Mouse (Mus musculus) neural tube, embryonic 15.5 days (tissue): ENCODE data around the gene Armc8. TPM values are rescaled to one million over a fixed set of nuclear protein-coding genes. Genes with fewer than 3 reads are reported as not detected.

ENCODE experiments used
- ATAC-seq: fragments of 200-750 bp; cut with Nextera tagmentation; 2 replicates; pipeline ENCODE4 v1.8.0; 2017; ENCODE audit warnings: mild to moderate bottlenecking, moderate TSS enrichment, moderate library complexity; ENCODE audit not compliant: low FRiP score
- H3K27ac ChIP-seq: fragments of 300-500 bp; sonication (generic); replicated peaks from 2 replicates; pipeline ENCODE4 v1.5.1; 2015; ENCODE audit warnings: mild to moderate bottlenecking, inconsistent platforms
- H3K27me3 ChIP-seq: fragments of 300-500 bp; sonication (generic); replicated peaks from 2 replicates; pipeline ENCODE4 v1.6.1; 2015; ENCODE audit warnings: inconsistent platforms
- H3K36me3 ChIP-seq: fragments of 300-500 bp; sonication (generic); 2 replicates; pipeline ENCODE4 v1.6.1; 2015; ENCODE audit warnings: inconsistent platforms
- H3K4me1 ChIP-seq: fragments of 300-500 bp; sonication (generic); 2 replicates; pipeline ENCODE4 v1.6.1; 2015; ENCODE audit warnings: inconsistent platforms
- H3K4me2 ChIP-seq: fragments of 300-500 bp; sonication (generic); 2 replicates; pipeline ENCODE4 v1.6.1; 2015; ENCODE audit warnings: inconsistent platforms, mild to moderate bottlenecking, moderate library complexity
- H3K4me3 ChIP-seq: fragments of 300-500 bp; sonication (generic); replicated peaks from 2 replicates; pipeline ENCODE4 v1.5.1; 2015; ENCODE audit warnings: mild to moderate bottlenecking, inconsistent platforms
- H3K9ac ChIP-seq: fragments of 300-500 bp; sonication (generic); replicated peaks from 2 replicates; pipeline ENCODE4 v1.6.1; 2015; ENCODE audit warnings: mild to moderate bottlenecking, inconsistent platforms
- H3K9me3 ChIP-seq: fragments of 300-500 bp; sonication (generic); replicated peaks from 2 replicates; pipeline ENCODE4 v1.6.1; 2016; ENCODE audit warnings: inconsistent platforms
- WGBS: fragments of 180-500 bp; shearing (Covaris S2); methylation state at CpG from one replicate; pipeline ENCODE4 v1.1.7; 2015; ENCODE audit warnings: mixed read lengths; 5-methylcytosine and 5-hydroxymethylcytosine counted together
- polyA plus RNA-seq: library from polyadenylated mRNA; unstranded; fragments of >200 nt; fragmentation: Nextera tagmentation; extraction: Ambion mirVana; gene quantifications from 2 replicates; pipeline ENCODE4 v1.2.1, GENCODE M21; 2015

Gene Armc8
- polyA plus RNA-seq, 1 experiment from 2014 or later: 73.8 TPM

GRCm38 (mm10) chr9:99560389-99560788 is 8.3 kb downstream of the Armc8 start:
- no peak overlapping the region for H3K27ac ChIP-seq
- H3K4me1 ChIP-seq: 0 out of 2 replicates have a peak, but pooled peaks cover 3% of the 10 kb centered on the region
- whole genome bisulfite sequencing: 93% methylated on average over 3 of the region's 3 CpGs
- H3K4me3 ChIP-seq: no peak overlapping the region
- H3K4me2 ChIP-seq: no peak overlapping the region
- H3K9me3 ChIP-seq: no peaks in the 10 kb centered on the region
- ATAC-seq: no peak
- no peaks in the 10 kb centered on the region for H3K27me3 ChIP-seq
- H3K9ac ChIP-seq: no peak overlapping the region
- no peaks in the 10 kb centered on the region for H3K36me3 ChIP-seq

DNA sequence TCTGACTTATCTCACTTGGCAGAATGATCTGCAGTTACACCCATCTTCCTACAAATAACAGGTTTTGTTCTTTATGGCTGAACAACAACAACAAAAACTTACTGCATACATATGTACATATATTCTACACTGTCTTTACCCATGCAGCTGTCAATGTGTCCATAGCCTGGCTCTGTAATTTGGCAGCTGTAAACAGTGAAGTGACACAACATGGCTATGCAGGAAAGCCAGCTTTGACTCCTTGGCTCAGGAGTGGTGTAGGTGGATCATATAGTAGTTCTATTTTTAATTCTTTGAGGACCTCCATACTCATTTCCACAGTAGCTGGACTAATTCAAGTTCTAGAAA is 9.2 kb downstream of the Armc8 start:
- H3K36me3 ChIP-seq: no peaks in the 10 kb centered on the region
- H3K9ac ChIP-seq: no peak overlapping the region
- no peak overlapping the region for H3K4me3 ChIP-seq
- no peak for ATAC-seq
- H3K27me3 ChIP-seq: no peaks in the 10 kb centered on the region
- H3K27ac ChIP-seq: no peak overlapping the region
- no peak overlapping the region for H3K4me2 ChIP-seq
- H3K4me1 ChIP-seq: 0 out of 2 replicates have a peak, but pooled peaks cover 3% of the 10 kb centered on the region
- H3K9me3 ChIP-seq: no peaks in the 10 kb centered on the region

- Histone ChIP-seq H3K27me3 (no peaks in the 10 kb centered on the region), H3K9ac (no peak overlapping the region), H3K9me3 (no peaks in the 10 kb centered on the region), H3K27ac (no peak overlapping the region), H3K4me3 (no peak overlapping the region), H3K4me1 (0 out of 2 replicates have a peak, but pooled peaks cover 3% of the 10 kb centered on the region), H3K36me3 (no peaks in the 10 kb centered on the region), H3K4me2 (no peak overlapping the region)
- 91% methylated on average over 7 of the region's 7 CpGs for WGBS
- ATAC-seq: no peak
These were observed 9.7 kb downstream of the Armc8 start for GRCm38 (mm10) chr9:99558824-99559556.

GRCm38 (mm10) chr9:99557580-99558300 is 11.0 kb downstream of the Armc8 start:
- ATAC-seq: no peak
- H3K4me3 ChIP-seq: no peak overlapping the region
- no peak overlapping the region for H3K27ac ChIP-seq
- H3K36me3 ChIP-seq: no peaks in the 10 kb centered on the region
- 85% methylated on average over 8 of the region's 8 CpGs for WGBS
- H3K4me1 ChIP-seq: no peaks in the 10 kb centered on the region
- H3K4me2 ChIP-seq: no peak overlapping the region
- H3K9me3 ChIP-seq: no peaks in the 10 kb centered on the region
- H3K9ac ChIP-seq: no peak overlapping the region
- H3K27me3 ChIP-seq: no peaks in the 10 kb centered on the region

GRCm38 (mm10) chr9:99555253-99555652 is 13.4 kb downstream of the Armc8 start:
- Histone ChIP-seq H3K27me3 (no peaks in the 10 kb centered on the region), H3K4me3 (no peak overlapping the region), H3K9me3 (no peaks in the 10 kb centered on the region), H3K36me3 (no peaks in the 10 kb centered on the region), H3K9ac (no peak overlapping the region), H3K4me1 (0 out of 2 replicates have a peak, but pooled peaks cover 5% of the 10 kb centered on the region), H3K4me2 (no peak overlapping the region), H3K27ac (no peak overlapping the region)
- 95% methylated on average over 3 of the region's 3 CpGs for WGBS
- ATAC-seq: no peak

GRCm38 (mm10) chr9:99554052-99554451 is 14.6 kb downstream of the Armc8 start:
- Histone ChIP-seq H3K36me3 (no peaks in the 10 kb centered on the region), H3K27ac (no peak overlapping the region), H3K9ac (no peak overlapping the region), H3K27me3 (no peaks in the 10 kb centered on the region), H3K4me3 (no peak overlapping the region), H3K9me3 (no peaks in the 10 kb centered on the region), H3K4me1 (0 out of 2 replicates have a peak, but pooled peaks cover 5% of the 10 kb centered on the region), H3K4me2 (no peak overlapping the region)
- no peak for ATAC-seq

- H3K27me3 ChIP-seq: no peaks in the 10 kb centered on the region
- no peaks in the 10 kb centered on the region for H3K9me3 ChIP-seq
- 89% methylated on average over 2 of the region's 2 CpGs for WGBS
- no peak overlapping the region for H3K4me2 ChIP-seq
- no peak overlapping the region for H3K27ac ChIP-seq
- H3K36me3 ChIP-seq: no peaks in the 10 kb centered on the region
- H3K9ac ChIP-seq: no peak overlapping the region
- 0 out of 2 replicates have a peak, but pooled peaks cover 5% of the 10 kb centered on the region for H3K4me1 ChIP-seq
- no peak overlapping the region for H3K4me3 ChIP-seq
- no peak for ATAC-seq
These were observed 15.7 kb downstream of the Armc8 start for GRCm38 (mm10) chr9:99553049-99553448.

DNA sequence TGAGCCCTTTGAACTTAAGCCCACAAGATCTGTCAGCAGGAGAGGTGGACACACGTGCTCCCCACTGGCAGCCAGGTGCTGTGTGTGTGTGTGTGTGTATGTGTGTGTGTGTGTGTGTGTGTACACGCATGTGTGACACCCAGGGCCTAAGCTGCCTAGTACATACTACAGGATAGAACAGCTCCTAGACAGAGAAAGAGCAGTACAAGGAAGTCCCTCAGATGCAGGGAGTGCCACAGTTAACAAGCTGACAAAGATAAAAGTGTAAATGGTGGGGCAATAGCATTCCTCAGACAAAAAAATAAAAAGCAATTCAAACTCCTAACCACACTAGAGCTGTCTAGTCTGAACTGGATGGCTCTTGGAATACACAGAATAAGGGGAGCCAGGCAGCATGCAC is 16.6 kb downstream of the Armc8 start:
- Histone ChIP-seq H3K36me3 (no peaks in the 10 kb centered on the region), H3K9me3 (no peaks in the 10 kb centered on the region), H3K27ac (no peak overlapping the region), H3K4me3 (no peak overlapping the region), H3K4me2 (no peak overlapping the region), H3K27me3 (no peaks in the 10 kb centered on the region), H3K4me1 (0 out of 2 replicates have a peak, but pooled peaks cover 5% of the 10 kb centered on the region), H3K9ac (no peak overlapping the region)
- 52% methylated on average over 2 of the region's 2 CpGs for WGBS
- ATAC-seq: no peak

- Histone ChIP-seq H3K9me3 (no peaks in the 10 kb centered on the region), H3K27ac (no peak overlapping the region), H3K36me3 (no peaks in the 10 kb centered on the region), H3K9ac (no peak overlapping the region), H3K4me1 (no peaks in the 10 kb centered on the region), H3K4me2 (no peak overlapping the region), H3K4me3 (no peak overlapping the region), H3K27me3 (no peaks in the 10 kb centered on the region)
- WGBS: 100% methylated on average over 1 of the region's 1 CpGs
- no peak for ATAC-seq
These were observed 22.4 kb downstream of the Armc8 start for GRCm38 (mm10) chr9:99546259-99546658.

GRCm38 (mm10) chr9:99531865-99532264 is 36.8 kb downstream of the Armc8 start:
- H3K9ac ChIP-seq: no peak overlapping the region
- no peaks in the 10 kb centered on the region for H3K27me3 ChIP-seq
- no peak overlapping the region for H3K4me3 ChIP-seq
- H3K27ac ChIP-seq: no peak overlapping the region
- 93% methylated on average over 1 of the region's 1 CpGs for WGBS
- peaks cover 72% of the 10 kb centered on the region for H3K36me3 ChIP-seq
- H3K9me3 ChIP-seq: no peaks in the 10 kb centered on the region
- no peak overlapping the region for H3K4me2 ChIP-seq
- no peaks in the 10 kb centered on the region for H3K4me1 ChIP-seq
- ATAC-seq: no peak

- no peak for ATAC-seq
- no peak overlapping the region for H3K4me2 ChIP-seq
- peaks cover 15% of the 10 kb centered on the region for H3K36me3 ChIP-seq
- no peaks in the 10 kb centered on the region for H3K27me3 ChIP-seq
- H3K27ac ChIP-seq: no peak overlapping the region
- H3K9me3 ChIP-seq: no peaks in the 10 kb centered on the region
- no peak overlapping the region for H3K9ac ChIP-seq
- 91% methylated on average over 7 of the region's 7 CpGs for WGBS
- no peaks in the 10 kb centered on the region for H3K4me1 ChIP-seq
- H3K4me3 ChIP-seq: no peak overlapping the region
These were observed 62.8 kb downstream of the Armc8 start for GRCm38 (mm10) chr9:99505875-99506274.

GRCm38 (mm10) chr9:99499336-99499735 is 69.4 kb downstream of the Armc8 start:
- ATAC-seq: no peak
- H3K4me1 ChIP-seq: no peaks in the 10 kb centered on the region
- H3K27ac ChIP-seq: no peak overlapping the region
- H3K9me3 ChIP-seq: no peaks in the 10 kb centered on the region
- peaks cover 30% of the 10 kb centered on the region for H3K36me3 ChIP-seq
- H3K27me3 ChIP-seq: no peaks in the 10 kb centered on the region
- no peak overlapping the region for H3K9ac ChIP-seq
- WGBS: 95% methylated on average over 4 of the region's 4 CpGs
- H3K4me3 ChIP-seq: no peak overlapping the region
- H3K4me2 ChIP-seq: no peak overlapping the region
